Mouse (Mus musculus): Measurements from ENCODE around the gene Armc10.
"Not testable (repeated sequence)": the region's sequence is repeated elsewhere in the genome, so short reads cannot be mapped to it uniquely, and the experiment has no call there.

Gene Armc10

GRCm38 (mm10) chr5:21667191-21668137 lies 21.9 kb downstream of the Armc10 start:
- no peak for DNase-seq

- DNase-seq, result no peak
These were observed 23.7 kb downstream of the Armc10 start for GRCm38 (mm10) chr5:21669307-21669706.

GRCm38 (mm10) chr5:21672812-21673635 lies 27.4 kb downstream of the Armc10 start:
- DNase-seq, result no peak

- DNase-seq, result no peak
These were observed 28.1 kb downstream of the Armc10 start for GRCm38 (mm10) chr5:21673742-21674141.

- no peak for DNase-seq
These were observed 29.4 kb downstream of the Armc10 start for GRCm38 (mm10) chr5:21675019-21675418.

- no peak for DNase-seq
These were observed 29.9 kb downstream of the Armc10 start for GRCm38 (mm10) chr5:21675494-21675893.

GRCm38 (mm10) chr5:21677939-21678338 lies 32.3 kb downstream of the Armc10 start:
- peak; percentile 30 for DNase-seq

- DNase-seq, result no peak
These were observed 32.8 kb downstream of the Armc10 start for GRCm38 (mm10) chr5:21678363-21678762.

- no peak for DNase-seq
These were observed 34.4 kb downstream of the Armc10 start for GRCm38 (mm10) chr5:21680029-21680428.

- no peak for DNase-seq
These were observed 35.3 kb downstream of the Armc10 start for GRCm38 (mm10) chr5:21680940-21681339.

- no peak for DNase-seq
These were observed 38.2 kb downstream of the Armc10 start for GRCm38 (mm10) chr5:21683811-21684210.

GRCm38 (mm10) chr5:21685001-21685400 lies 39.4 kb downstream of the Armc10 start:
- DNase-seq, result no peak

GRCm38 (mm10) chr5:21687042-21687441 lies 41.4 kb downstream of the Armc10 start:
- DNase-seq, result no peak

- no peak for DNase-seq
These were observed 46.6 kb downstream of the Armc10 start for GRCm38 (mm10) chr5:21692230-21692629.

GRCm38 (mm10) chr5:21693372-21693870 lies 47.8 kb downstream of the Armc10 start:
- no peak for DNase-seq

GRCm38 (mm10) chr5:21694854-21695490 lies 49.4 kb downstream of the Armc10 start:
- DNase-seq, result no peak

GRCm38 (mm10) chr5:21699555-21699954 lies 53.9 kb downstream of the Armc10 start:
- DNase-seq, result not testable (repeated sequence)

- DNase-seq, result no peak
These were observed 54.7 kb downstream of the Armc10 start for GRCm38 (mm10) chr5:21700272-21700821.

GRCm38 (mm10) chr5:21700934-21701333 lies 55.3 kb downstream of the Armc10 start:
- no peak for DNase-seq

- peak; percentile 99 for DNase-seq
These were observed 55.9 kb downstream of the Armc10 start, which contains the start of gene Napepld for GRCm38 (mm10) chr5:21701351-21702008. Napepld (minus strand) TSS chr5:21701396.

GRCm38 (mm10) chr5:21702009-21702364 lies 56.4 kb downstream of the Armc10 start:
- DNase-seq, result no peak

- DNase-seq, result no peak
These were observed 57.4 kb downstream of the Armc10 start for GRCm38 (mm10) chr5:21702873-21703475.

All from lung, postnatal 10 days (tissue).